Mouse (Mus musculus): Measurements from ENCODE around the gene Rgs16. TPM values are rescaled to one million over a fixed set of nuclear protein-coding genes. Genes with fewer than 3 reads are reported as not detected.

Rgs16 gene
- total RNA-seq (2021) = 1 to 10 TPM; 4.9 to 5.9 TPM

DNA sequence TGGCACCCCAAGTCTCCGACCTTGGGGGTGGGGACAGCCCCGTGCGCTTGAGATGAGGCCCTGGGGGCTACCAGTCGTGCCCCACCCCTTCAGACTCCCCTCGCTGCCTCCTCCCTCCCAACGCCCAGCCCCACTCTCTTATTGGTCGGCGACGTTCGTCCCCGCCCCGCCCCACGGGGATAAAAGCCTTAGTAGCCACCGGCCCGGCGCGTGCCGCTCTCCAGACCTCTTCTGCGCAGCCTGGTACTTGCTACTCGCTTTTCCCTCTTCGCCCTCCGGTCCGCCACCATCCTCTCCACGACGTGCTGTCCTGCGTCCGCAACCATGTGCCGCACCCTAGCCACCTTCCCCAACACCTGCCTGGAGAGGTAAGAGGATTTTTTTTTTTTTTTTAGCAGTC lies at the start of gene Rgs16:
Gene Rgs16 (plus strand): TSS at position 205 of the 400 bp plus-strand sequence.
- DNase-seq (ENCODE audit: extremely low spot score in 1 of 2, low spot score in 1 of 2) = peak; percentile 48 to 58

DNA sequence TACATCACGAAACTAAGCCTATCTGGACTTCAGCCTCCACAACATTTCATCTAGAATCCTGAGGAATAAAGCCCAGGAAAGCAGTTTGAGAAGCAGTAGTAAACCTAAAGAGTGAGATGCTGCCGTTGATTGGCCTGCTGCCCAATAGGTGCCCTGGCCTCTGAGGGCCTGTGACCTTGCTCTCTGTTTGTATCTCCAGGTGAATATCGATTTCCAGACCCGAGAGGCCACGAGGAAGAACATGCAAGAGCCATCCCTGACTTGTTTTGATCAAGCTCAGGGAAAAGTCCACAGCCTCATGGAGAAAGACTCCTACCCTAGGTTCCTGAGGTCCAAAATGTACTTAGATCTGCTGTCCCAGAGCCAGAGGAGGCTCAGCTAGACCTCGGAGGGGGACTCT lies 47.6 kb upstream of the Rgs16 start:
- no peak for DNase-seq (ENCODE audit: extremely low spot score in 1 of 2, low spot score in 1 of 2)

DNA sequence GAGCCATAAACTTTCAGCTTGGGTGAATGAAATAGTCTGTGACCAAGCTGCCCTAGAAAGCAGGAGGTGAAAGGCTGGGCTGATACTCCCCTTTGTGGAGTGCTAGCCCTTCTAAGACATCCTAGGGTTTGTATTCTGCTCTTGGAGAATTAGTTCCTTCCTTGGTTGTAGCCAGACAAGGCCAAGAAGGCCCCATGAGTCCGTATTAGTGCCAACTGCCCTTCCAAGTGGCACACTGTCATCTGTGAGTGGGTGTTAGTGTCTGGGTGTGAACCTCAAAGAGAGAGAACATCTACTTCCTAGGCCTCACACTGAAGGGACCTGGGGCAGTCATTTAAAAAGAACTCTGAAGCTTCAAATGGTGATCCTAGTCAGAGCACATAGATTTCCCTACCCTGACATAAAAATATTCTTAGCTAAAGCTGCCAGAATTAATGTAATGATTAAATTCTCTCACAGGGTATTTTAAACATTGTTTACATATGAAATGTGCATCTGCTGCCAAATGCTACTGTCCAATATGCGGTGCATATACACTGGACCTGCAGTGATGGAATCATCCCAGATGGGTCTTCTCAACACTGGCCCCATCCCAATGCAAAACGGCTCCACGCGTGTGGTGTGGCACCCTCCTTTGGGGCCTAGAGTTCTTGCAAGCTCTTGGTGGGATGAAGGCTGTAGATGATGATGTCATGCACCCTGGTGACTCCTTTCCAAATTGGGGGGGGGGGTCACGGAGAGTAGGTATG lies 45.6 kb upstream of the Rgs16 start:
- no peak for DNase-seq (ENCODE audit: extremely low spot score in 1 of 2, low spot score in 1 of 2)

DNA sequence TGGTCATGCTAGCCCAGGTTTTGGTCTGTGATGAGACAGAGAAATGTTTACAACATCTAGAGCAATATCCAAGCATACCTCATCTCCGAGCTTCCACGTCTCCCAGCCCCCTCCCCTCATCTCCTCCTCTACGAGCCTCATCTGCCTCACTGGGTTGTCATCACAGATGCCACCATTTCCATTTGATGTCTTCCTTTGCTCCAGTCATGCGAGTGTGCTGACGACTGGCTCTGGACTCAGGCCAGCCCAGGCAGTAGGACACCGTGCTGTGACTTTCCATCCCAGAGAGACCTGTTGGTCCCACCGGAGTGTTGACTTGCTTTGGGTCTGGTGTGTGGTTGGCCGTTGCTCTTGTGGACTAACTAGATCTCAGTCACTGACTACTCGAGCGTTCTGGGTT lies 44.8 kb upstream of the Rgs16 start:
- DNase-seq (ENCODE audit: extremely low spot score in 1 of 2, low spot score in 1 of 2) = no peak

DNA sequence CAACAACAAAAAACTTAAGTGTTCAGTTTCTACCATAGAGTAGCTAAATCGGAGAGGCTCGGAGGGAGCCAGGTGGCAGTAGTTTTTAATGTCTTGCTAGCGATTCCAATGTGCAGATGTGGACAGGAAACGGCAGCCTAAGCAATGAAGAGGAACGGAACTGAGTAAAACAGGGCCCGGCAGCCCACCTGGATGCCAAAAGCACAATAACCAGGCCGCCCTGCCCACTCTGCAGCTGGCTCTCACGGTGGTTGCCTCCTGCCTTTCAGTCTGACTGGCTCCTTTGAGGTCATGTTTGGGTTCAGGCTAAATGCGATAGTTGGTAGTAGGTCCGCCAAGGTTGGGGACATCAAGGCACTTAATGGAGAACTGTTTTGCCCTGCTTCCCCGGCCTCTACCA lies 44.1 kb upstream of the Rgs16 start:
- DNase-seq (ENCODE audit: extremely low spot score in 1 of 2, low spot score in 1 of 2) = no peak

DNA sequence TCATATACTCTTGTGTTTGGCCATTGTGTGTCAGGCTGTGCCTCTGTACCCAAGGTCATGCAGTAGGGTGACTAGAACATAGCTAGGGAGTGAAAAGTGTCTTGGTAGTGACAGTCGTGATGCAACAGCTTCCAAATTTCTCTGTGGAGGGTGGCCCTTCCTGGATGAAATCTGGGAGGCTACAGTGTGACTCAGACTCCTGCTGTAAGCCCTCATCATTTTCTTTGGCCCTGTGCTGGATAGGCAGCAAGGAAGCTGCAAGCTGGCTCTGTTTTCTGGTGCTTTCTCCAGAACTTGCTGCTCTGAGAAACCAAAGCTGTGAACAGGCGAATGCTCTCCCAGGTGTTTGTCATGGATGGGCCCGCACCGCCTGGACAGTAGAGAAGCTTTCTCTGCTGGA lies 43.6 kb upstream of the Rgs16 start:
- DNase-seq (ENCODE audit: extremely low spot score in 1 of 2, low spot score in 1 of 2) = no peak

DNA sequence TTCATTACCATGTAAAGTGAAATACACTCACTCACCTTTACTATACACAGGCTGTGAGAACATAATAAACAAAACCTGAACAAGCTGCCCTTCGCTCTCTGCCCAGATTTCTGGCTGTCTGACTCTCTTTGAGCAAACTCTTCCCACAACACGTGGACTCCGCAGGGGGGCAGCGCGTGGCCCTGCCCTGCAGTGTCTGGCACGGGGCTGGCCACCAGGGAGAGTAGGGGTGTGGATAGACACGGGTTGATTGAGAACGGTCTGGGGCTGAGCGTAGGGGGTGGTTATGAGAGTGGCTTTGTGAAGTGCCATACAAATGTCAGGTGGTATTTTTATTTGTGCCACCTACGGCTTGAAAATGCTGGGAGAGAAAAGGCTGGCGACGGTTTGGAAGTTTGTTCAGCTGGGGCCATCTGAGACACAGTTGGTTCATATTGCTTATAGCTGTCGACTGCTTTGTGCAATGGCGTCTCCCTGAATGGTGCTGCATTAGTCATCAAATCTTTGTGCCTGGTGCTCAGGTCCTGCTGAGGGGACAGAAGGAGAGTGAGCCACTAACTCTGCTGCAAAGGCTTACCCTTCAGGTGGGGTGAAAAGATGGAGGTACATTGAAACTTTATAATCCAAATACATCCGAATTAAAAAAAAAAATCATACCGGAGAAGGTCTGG lies 42.4 kb upstream of the Rgs16 start:
- DNase-seq (ENCODE audit: extremely low spot score in 1 of 2, low spot score in 1 of 2) = no peak

DNA sequence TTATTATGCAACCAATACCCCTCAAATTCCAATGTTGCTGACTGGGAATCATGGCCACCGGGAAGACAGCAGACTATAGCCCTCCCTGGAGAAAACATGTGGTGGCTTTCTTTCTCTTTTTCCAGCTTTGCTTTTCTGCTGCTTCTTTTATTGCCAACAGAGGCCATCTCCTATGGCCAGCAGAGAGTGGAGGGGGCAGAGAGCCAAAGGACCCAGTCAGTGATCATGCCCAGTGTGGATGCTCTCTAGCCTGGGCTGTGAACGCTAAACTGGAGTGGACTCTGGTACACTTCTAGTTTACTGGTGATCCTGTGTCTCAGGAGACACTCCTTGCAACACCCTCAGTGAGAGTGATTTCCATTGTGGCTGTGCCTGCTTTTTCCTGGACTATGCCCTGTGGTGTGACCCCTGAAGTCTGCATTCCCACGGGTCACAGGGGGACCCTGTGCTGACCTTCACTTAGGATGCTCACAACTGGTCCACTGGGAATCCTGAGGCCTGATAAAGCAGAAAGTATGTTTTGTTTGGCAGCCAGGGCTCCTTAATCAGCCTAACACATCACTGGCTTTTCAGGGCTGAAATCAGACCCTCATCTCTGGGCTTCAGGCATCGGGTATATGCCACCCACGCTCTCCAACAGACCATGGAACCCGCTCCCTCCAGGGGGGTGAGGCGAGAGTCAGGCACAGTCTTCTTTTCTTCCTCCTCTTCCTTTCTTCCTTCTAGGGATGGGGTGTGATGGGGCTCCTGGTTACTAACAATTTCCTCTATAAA lies 41.7 kb upstream of the Rgs16 start:
- DNase-seq (ENCODE audit: extremely low spot score in 1 of 2, low spot score in 1 of 2) = no peak

DNA sequence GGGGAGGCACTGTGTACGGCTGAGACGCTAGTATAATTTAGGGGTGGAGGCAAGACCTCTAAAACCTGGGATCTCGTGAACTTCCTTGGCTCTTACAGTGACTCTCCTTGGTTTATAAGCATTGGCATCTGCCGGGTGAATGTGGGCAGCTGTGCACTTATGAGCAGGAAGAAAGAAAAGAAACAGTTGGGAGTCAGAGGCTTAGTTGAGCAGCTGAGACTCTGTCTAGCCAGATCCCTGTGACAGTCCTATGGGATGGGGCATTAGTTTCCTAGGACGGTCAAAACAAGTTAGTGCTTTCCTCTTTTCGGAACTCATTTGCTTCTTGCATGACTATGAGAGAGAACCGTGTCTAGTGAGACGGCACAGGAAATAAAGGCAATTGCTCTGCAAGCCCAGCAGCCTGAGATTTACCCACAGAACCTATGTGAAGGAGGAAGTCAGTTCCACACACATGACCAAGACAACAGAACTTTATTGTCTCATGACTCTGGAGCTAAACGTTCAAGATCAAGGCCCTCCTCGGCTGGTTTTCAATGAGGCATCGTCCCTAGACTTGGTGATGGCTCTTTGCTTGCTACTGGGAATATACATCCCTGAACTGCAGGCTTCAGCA lies 39.6 kb upstream of the Rgs16 start:
- no peak for DNase-seq (ENCODE audit: extremely low spot score in 1 of 2, low spot score in 1 of 2)

DNA sequence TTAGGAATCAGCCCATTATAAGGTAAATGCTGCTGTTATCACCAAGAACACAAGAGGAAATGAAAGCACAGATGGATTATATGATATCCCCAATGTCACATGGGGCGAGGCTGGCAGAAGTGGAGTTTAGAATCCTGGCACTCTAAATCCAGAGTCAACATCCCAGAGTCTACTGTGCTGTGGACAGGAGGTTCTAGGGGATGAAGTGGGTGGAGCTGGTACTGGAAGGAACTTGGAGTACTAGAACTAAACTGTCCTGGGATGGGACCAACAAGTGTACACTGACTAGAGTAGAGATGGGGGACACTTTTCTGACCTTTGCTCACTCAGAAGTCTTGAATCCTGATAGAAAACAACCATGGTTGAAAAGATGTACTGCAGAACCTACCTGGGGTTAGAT lies 38.7 kb upstream of the Rgs16 start:
- no peak for DNase-seq (ENCODE audit: extremely low spot score in 1 of 2, low spot score in 1 of 2)

DNA sequence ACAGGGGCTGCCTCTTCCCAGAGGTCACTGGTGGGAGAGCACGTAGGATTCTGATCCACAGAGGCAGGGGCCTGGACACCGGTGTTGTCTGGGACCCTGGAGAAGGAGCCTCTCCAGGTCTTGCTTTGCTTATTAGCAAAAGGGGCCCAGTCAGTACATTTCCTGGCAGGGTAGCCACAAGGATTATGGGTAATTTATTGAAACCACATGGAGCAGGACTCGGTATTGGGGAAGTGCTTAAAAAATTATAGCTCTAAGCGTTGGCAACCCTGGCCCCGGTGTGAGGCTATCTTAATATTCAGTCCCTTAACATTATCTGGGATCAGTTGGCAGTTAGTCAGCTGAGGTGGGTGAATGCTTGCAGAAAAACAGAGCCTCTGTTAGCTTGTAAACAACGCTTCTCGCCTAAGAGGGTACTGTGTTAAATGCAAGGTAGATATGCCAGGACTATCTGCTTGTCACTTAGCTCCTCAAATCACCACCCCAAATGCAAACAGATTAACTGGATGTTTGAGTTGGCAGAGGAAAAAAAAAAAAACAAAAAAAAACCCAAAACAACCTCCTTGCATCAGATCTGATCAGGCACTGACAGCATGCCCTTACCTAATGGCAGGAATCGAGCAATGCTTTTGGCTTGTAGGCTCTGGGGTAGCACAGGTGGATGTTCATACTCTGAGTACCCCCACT lies 37.8 kb upstream of the Rgs16 start:
- DNase-seq (ENCODE audit: extremely low spot score in 1 of 2, low spot score in 1 of 2) = no peak

DNA sequence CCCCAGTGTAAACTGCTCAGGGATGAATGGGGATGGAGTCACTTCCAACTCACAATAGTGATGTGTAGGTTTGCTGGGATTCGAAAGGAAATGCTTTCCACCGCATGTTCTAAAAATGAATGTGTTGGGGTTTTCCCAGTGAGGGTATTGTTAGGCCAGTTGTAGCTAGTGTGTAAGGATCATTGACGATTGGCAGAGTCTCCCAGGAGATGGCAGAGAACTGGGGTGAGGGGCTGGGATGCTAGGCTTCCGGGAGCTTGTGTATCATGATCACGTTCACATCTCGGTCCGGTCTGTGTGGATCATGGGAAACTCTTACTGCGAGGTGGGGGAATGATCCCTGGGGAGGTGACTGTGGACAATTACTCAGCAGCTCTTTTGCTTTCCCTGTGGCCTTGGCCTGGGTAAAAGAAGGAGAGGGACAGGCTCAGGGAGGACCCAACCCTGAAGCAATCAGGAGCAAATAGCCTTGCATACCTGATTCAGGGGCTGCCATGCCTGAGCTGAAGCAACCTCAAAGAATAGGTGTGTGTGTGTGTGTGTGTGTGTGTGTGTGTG lies 37.2 kb upstream of the Rgs16 start:
- no peak for DNase-seq (ENCODE audit: extremely low spot score in 1 of 2, low spot score in 1 of 2)

DNA sequence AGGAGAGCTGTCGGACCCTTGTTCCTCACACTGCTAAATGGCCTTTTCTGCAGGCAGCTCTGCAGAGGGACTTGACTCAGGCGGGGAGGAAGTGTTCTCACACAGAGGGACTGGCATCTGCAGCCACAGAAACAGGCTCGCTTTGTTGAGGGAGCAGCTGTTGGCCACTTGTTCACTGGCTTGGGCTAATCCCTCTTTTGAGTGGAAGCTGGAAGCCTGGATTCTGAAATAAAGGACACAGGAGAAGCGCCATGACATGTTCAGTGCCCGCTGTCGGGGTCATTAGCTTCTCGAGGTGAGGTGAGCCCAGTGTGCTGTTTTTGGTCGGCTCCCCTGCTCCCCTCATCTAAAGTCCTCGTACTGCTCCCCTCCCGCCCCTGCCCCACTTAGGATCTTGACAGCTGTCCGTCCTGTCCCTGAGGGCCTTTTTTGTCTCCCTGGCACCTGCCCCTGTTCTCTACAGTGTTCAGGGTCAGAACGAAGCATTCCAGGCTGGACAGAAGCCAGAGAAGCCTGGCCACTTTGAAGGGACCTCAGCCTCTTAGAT lies 36.6 kb upstream of the Rgs16 start:
- peak in 1 of 2 experiments; percentile 45 for DNase-seq (ENCODE audit: extremely low spot score in 1 of 2, low spot score in 1 of 2)

DNA sequence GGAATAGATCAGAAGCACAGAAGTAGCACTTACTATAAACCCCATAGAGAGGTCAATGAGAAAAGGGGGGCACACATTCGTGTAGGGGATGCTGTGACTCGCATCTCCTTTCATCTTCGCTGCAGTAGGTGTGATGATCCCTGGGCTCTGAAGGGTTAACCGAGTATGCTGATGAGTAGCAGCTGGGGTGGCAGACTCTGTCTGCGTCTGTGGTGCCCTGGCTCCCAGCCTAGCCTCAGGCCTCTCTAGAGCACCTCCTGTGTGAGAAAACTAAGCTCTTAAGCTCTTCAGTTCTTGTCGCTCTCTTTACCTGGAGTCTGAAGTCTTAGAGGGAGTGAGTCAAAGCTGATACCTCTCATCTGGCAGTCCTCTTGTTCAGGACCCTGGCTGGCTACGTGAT lies 36.0 kb upstream of the Rgs16 start:
- no peak for DNase-seq (ENCODE audit: extremely low spot score in 1 of 2, low spot score in 1 of 2)

DNA sequence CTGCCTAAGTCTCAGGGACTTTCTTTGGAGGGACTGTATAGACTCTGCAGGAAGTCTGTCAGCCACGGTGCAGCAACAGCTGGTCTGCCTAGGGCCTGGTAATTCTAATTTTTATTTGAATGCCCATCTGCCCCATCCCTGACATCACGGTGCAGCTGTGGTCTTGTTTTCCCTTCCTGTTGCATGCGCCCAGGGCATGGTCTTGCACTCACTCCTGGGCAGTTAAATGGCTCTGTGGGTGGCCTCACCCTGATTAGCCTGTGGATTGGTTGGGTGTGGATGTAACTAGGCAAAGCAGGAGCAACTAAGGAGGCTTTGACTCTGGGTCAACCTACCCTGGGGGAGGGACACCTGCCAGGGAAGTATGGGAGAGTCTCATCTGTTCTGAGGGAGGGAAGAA lies 35.2 kb upstream of the Rgs16 start:
- no peak for DNase-seq (ENCODE audit: extremely low spot score in 1 of 2, low spot score in 1 of 2)

DNA sequence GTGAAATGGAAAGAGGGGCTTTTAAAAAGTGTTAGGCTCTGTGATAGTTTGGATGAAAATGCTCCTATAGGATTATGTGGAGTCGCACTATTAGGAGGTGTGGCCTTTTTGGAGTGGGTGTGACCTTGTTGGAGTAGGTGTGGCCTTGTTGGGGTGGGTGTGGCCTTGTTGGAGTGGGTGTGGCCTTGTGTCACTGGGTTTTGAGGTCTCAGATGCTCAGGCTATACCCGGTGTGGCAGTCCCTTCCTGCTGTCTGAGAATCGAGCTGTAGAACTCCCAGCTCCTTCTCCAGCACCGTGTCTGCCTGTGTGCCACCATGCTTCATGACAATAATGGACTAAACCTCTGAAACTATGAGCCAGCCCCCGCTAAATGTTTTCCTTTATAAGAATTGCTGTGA lies 31.5 kb upstream of the Rgs16 start:
- DNase-seq (ENCODE audit: extremely low spot score in 1 of 2, low spot score in 1 of 2) = no peak

DNA sequence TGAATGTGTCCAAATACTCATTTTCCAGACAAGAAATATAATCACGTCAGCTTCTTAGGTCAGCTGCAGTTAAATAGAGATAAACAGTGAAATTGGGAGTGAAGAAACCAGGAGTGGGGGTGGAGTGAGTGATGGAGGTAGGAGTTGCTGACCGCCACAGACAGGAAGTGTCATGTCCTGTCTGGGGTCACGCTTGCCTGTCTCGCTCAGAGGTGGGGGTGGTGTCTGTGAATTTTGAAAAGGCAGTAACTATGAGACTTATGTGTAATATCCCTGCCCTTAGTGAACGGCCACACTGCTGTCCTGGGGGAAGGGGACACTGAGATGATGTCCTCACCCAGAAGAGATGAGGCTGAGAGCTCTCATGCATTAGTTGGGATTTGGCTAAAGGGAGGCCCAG lies 30.7 kb upstream of the Rgs16 start:
- no peak for DNase-seq (ENCODE audit: extremely low spot score in 1 of 2, low spot score in 1 of 2)

DNA sequence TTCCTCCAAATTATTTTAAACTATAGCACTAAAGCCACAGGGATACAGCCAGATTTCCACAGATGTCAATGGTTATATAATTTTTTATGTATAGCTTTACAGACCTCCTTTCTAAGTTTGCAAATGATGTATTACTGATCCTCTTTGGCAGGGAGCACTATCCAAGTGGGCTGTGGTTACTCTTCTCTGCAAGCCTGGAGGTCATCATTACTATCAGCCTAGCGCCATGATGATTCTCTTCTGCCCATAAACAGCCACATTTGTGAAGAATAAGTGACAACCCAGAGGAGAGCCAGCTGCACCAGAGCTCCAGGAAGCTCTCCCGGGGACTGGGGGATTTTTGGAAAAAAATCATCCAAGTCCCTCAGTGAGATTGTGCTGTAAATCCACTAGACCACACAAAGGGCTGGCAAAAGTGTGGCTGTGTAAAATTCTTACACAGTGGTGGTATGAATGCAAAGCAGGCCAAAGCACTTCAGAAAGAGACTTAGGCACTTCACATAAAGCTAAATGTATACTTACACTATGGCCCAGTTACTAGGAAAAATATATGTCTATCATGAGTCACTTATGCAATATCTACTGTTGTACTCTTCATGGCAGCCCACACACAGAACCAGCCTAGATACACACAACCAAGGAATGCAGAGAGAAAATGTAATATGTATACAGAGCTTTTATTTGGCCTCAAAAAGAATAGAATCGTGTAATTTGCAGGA lies 28.4 kb upstream of the Rgs16 start:
- no peak for DNase-seq (ENCODE audit: extremely low spot score in 1 of 2, low spot score in 1 of 2)

DNA sequence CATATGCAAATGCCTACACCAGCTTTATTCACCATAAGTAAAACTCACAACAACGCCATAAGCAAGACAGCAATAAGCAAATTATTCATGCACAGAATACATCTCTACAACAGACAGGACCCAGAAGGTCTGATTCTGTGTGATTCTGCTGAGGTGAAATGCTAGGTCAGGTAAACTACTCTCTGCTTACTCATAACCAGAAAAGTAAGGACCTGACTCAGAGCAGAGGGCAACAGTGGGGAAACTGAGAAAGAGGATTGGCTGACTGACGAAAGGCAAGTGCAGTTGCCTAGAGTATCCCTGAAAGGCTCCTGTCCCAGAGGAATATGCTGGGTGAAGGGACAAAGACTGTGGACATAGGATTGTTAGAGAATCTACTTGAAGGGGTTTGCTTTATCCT lies 27.5 kb upstream of the Rgs16 start:
- no peak for DNase-seq (ENCODE audit: extremely low spot score in 1 of 2, low spot score in 1 of 2)

Data from layer of hippocampus, postnatal 25 days (tissue).